ENCODE assay signal across 1 mouse cellular context in genomic region chr15:83594513-83595363, GRCm38 (mm10).
TF ChIP-seq lines count a peak whose summit lies in the region.

TSS of gene Ttll12 (minus strand) at chr15:83595157.

TF ChIP-seq in CH12.LX, 34 proteins besides CTCF, POLR2A, EP300 and RAD21 (continued from another document):
- TF ChIP-seq NRF1 (IDR thresholded peaks at IDR 0.05; ENCODE audit: low read depth, low read length) (peak; percentile 94), UBTF (IDR thresholded peaks at IDR 0.05; ENCODE audit: low read depth, low read length) (peak; percentile 69; the same call in 1 of the 2 replicates), MAFK (IDR thresholded peaks at IDR 0.05; ENCODE audit: insufficient replicate concordance, low read length) (no peak), MEF2A (IDR thresholded peaks at IDR 0.05; ENCODE audit: borderline replicate concordance, low read depth, low read length) (no peak), ZMIZ1 (IDR thresholded peaks at IDR 0.05; ENCODE audit: low read depth, low read length) (peak; percentile 67; the same call in 1 of the 2 replicates), E2F4 (IDR thresholded peaks at IDR 0.05; ENCODE audit: insufficient replicate concordance, low read depth, low read length) (no peak), CHD1 (IDR thresholded peaks at IDR 0.05; ENCODE audit: low read depth, low read length) (no peak), SIN3A (IDR thresholded peaks at IDR 0.05; ENCODE audit: low read length) (peak; percentile 83), ETS1 (conservative IDR thresholded peaks at IDR 0.05; ENCODE audit: low read depth, low read length) (no peak), JUN (IDR thresholded peaks at IDR 0.05; ENCODE audit: insufficient read depth, low read depth, low read length) (no peak), USF2 (conservative IDR thresholded peaks at IDR 0.05; ENCODE audit: low read depth, low read length) (no peak), HCFC1 (IDR thresholded peaks at IDR 0.05; ENCODE audit: low read depth, low read length) (no peak), POLR2AphosphoS2 (IDR thresholded peaks at IDR 0.05; ENCODE audit: low read depth, low read length) (no peak), ZKSCAN1 (IDR thresholded peaks at IDR 0.05; ENCODE audit: borderline replicate concordance, low read depth, low read length) (no peak), CHD2 (IDR thresholded peaks at IDR 0.05; ENCODE audit: low read length) (no peak), NELFE (IDR thresholded peaks at IDR 0.05; ENCODE audit: low read depth, low read length) (peak; percentile 75), USF1 (IDR thresholded peaks at IDR 0.05; ENCODE audit: low read depth, low read length) (no peak), ZC3H11A (IDR thresholded peaks at IDR 0.05; ENCODE audit: low read depth, low read length) (no peak), MYC (IDR thresholded peaks at IDR 0.05; ENCODE audit: low read depth, low read length) (no peak), ZNF384 (IDR thresholded peaks at IDR 0.05; ENCODE audit: low read depth, low read length) (no peak), TBP (conservative IDR thresholded peaks at IDR 0.05; ENCODE audit: low read depth, low read length) (peak; percentile 80)
TF ChIP-seq in CH12.LX: peak in this region for 13.
